ENCODE assay signal across 26 mouse cellular contexts in the genomic region with DNA sequence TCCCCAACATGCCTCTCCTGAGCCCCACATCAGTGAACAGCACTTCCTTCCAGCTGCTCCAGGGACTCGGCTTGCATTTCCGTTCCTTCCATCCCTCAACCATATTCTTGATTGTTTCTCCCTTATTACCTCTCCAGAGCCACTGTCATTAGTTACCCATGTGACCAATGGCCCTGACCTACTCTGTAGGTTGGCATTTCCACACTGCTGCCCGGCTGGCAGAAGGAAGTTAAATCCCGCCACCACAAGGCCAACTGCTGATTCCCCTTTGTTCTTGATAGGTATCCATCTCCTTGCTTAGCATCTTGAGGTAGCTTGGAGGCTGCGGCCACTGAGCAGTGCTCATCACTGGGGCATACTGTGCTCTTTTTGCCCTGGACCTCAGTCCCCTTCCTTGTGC.
"Had no signal": no experiment of that assay in that cellular context is flagged by ENCODE, and none has a peak within 500 bp of the region (broad histone marks: within the 10 kb centered on the region; RNA-seq: fewer than 3 reads in every experiment).

No protein-coding gene starts in this region.

- DNase-seq: gastrocnemius, postnatal 25 days; heart, adult 18-20 months; heart, postnatal 10 days; heart, postnatal 4 days; kidney, adult 18-20 months; kidney, adult 9 months; kidney, postnatal 14 days; kidney, postnatal 36 days; liver; liver, embryonic 13.5 days; liver, postnatal 0 days had no signal

- H3K4me3 ChIP-seq: heart, embryonic 10.5 days; heart, embryonic 12.5 days; hindbrain, embryonic 10.5 days; hindbrain, embryonic 13.5 days; hindbrain, embryonic 15.5 days; intestine, embryonic 15.5 days; kidney, embryonic 15.5 days; left cerebral cortex, adult 2 months; limb, embryonic 10.5 days; limb, embryonic 12.5 days; liver, embryonic 13.5 days; liver, embryonic 15.5 days had no signal

- H3K36me3 ChIP-seq: heart, embryonic 10.5 days; heart, embryonic 12.5 days; hindbrain, embryonic 10.5 days; hindbrain, embryonic 13.5 days; hindbrain, embryonic 15.5 days; intestine, embryonic 15.5 days; kidney, embryonic 15.5 days; limb, embryonic 10.5 days; limb, embryonic 12.5 days; liver, embryonic 13.5 days; liver, embryonic 15.5 days had no signal

- ATAC-seq: inflammation-experienced regulatory T-cells, adult 6 months; intestine, embryonic 15.5 days; intestine, postnatal 0 days; liver, postnatal 0 days had no signal

- H3K4me2 ChIP-seq: heart, embryonic 12.5 days; hindbrain, embryonic 13.5 days; hindbrain, embryonic 15.5 days; intestine, embryonic 15.5 days; kidney, embryonic 15.5 days; limb, embryonic 12.5 days; liver, embryonic 11.5 days; liver, embryonic 13.5 days; liver, embryonic 15.5 days had no signal

- H3K9me3 ChIP-seq: heart, embryonic 10.5 days; heart, embryonic 12.5 days; hindbrain, embryonic 10.5 days; hindbrain, embryonic 13.5 days; hindbrain, embryonic 15.5 days; intestine, embryonic 15.5 days; kidney, embryonic 15.5 days; limb, embryonic 10.5 days; limb, embryonic 12.5 days; liver, embryonic 13.5 days; liver, embryonic 15.5 days had no signal

- H3K27ac ChIP-seq: heart, embryonic 10.5 days; hindbrain, embryonic 10.5 days; hindbrain, embryonic 13.5 days; hindbrain, embryonic 15.5 days; intestine, embryonic 15.5 days; kidney, embryonic 15.5 days; kidney, postnatal 0 days; left cerebral cortex, adult 2 months; limb, embryonic 10.5 days; limb, embryonic 12.5 days; liver, embryonic 13.5 days; liver, embryonic 15.5 days had no signal

- H3K9ac ChIP-seq: heart, embryonic 12.5 days; hindbrain, embryonic 13.5 days; hindbrain, embryonic 15.5 days; intestine, embryonic 15.5 days; kidney, embryonic 15.5 days; limb, embryonic 12.5 days; liver, embryonic 13.5 days; liver, embryonic 15.5 days; liver, postnatal 0 days had no signal

- H3K4me1 ChIP-seq: heart, embryonic 10.5 days; heart, embryonic 12.5 days; intestine, embryonic 15.5 days; kidney, embryonic 15.5 days; liver, embryonic 13.5 days; liver, embryonic 15.5 days had no signal

- H3K27me3 ChIP-seq: hindbrain, embryonic 13.5 days; hindbrain, embryonic 15.5 days; intestine, embryonic 15.5 days; kidney, embryonic 15.5 days; limb, embryonic 12.5 days; liver, embryonic 13.5 days; liver, embryonic 15.5 days had no signal
